Mouse (Mus musculus): Measurements from ENCODE around the gene Canx.
A peak's percentile ranks its signal among the peaks of the same experiment; 100 is the strongest.

Canx gene

DNA sequence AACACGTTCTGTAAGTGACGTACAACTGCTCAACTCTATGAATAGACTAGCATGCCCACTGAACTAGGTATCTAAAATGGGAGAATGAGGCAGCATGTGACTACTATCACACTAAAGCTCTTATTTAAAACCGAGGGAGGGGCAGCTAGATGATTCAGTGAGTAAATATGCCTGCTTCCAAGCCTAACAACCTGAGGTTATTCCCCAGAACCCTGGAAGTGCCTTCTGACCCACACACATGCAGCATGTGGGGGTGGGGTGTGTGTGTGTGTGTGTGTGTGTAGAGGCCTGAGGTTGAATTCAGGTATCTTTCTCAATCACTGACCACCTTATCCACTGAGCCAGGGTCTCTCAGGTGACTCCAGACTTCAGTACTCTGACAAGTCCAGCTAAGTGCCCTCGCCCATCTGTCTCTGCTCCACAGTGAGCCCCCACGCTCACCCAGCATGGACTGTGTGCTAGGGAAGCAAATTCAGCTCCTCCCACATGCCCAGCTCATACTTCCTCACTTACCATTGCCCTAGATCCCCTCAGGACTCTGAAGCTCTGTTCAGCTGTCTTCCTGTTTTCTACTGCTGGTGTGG, 49.8 kb downstream of the Canx start:
- DNase-seq (ENCODE audit: low spot score in 2 of 2) = peak in 1 of 2 experiments; percentile 33

DNA sequence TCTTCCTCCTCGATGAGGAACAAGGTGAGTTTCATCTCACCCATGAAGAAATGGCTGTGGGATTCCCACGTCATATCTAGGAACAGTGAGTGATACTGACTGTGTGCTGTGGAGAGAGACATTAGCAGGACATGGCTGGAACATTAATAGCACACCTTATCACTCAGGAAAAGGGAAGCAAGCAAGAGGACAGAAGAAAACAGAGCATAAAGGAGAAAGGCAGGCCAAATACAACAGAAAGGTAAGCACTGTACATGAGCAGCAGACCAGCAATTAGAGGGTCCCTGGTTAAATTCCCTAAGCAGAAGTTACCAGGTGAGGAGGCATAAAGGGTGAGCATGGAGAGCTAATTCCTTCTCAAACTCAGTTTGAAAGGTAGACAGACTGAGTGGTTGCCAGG, 50.4 kb downstream of the Canx start:
- no peak for DNase-seq (ENCODE audit: low spot score in 2 of 2)

GRCm38 (mm10) chr11:50272819-50273218, 52.7 kb downstream of the Canx start:
- no peak for DNase-seq (ENCODE audit: low spot score in 2 of 2)

- DNase-seq (ENCODE audit: low spot score in 2 of 2) = no peak
Measured at GRCm38 (mm10) chr11:50269885-50270284, 55.6 kb downstream of the Canx start.

DNA sequence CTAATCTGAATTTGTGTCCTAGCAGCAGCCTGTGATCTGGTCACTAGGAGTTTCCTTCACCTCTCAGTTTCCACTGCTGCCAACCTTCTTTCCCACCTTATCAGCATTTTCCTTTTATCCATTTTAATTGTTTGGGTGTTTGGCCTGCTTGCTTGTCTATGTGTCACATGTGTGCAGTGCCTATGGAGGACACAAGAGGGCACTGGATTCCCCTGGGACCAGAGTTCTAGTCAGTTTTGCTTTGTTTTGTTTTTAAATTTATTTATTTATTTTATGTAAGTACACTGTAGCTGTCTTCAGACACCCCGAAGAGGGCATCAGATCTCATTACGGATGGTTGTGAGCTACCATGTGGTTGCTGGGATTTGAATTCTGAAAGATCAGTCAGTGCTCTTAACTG, 56.3 kb downstream of the Canx start:
- DNase-seq (ENCODE audit: low spot score in 2 of 2) = no peak

- no peak for DNase-seq (ENCODE audit: low spot score in 2 of 2)
Measured at GRCm38 (mm10) chr11:50266997-50267396, 58.5 kb downstream of the Canx start.

DNA sequence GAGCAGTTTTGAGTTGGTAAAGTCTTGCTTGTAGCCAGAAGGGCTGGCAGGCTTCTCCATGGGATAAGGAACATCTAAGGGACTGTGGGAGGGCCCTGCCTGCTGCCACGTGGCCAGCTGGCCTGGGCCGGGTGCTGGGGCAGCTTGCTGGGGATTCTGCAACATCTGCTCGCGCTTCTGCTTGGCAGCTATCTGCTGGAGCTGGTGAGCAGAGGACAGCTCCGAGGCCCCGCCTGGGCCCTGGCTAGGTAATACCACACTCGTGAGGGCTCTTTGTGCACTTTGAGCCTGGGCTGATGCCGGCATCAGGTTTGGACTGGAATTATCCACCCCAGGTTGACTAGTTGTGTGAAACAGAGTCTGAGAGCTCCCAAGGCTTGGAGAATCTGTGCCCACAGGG, 59.5 kb downstream of the Canx start:
- no peak for DNase-seq (ENCODE audit: low spot score in 2 of 2)

DNA sequence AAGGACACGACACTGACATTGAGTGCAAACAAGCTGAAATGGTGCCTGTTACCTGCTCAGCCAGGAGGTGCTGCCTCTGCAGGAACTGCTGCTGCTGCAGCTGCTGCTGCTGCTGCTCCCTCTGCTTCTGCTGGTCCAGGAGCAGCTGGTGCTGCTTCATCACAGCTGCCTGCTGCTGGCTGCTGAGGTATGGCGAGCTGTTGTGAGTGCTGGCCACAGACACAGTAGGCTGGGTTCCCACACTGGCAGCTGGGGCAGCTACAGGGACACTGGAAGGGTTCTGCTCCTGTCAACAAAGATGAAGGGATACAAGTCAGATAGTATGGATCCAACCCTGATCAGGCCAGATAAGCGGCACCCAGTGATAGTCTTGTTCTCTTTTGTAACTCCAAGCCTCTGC, 62.3 kb downstream of the Canx start:
- no peak for DNase-seq (ENCODE audit: low spot score in 2 of 2)

DNA sequence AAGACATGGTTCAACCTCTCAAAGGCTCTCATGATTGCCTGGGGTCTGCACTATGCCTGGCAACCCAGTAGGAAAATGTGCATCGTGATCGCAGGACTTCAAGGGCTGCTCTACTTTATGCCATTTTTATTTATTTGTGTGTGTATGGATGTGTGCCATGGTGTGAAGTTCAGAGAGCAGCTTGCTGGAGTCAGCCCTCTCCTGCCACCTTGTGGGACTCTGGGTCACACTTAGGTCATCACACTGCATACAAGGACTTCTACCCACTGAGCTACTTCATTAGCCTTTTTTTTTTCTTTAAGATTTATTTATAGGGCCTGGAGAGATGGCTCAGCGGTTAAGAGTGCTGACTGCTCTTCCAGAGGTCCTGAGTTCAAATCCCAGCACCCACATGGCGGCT, 63.5 kb downstream of the Canx start:
- DNase-seq (ENCODE audit: low spot score in 2 of 2) = no peak

GRCm38 (mm10) chr11:50258310-50258709, 67.2 kb downstream of the Canx start:
- peak; percentile 68 to 73 for DNase-seq (ENCODE audit: low spot score in 2 of 2)

GRCm38 (mm10) chr11:50256615-50257014, 68.9 kb downstream of the Canx start:
- peak in 1 of 2 experiments; percentile 39 for DNase-seq (ENCODE audit: low spot score in 2 of 2)

GRCm38 (mm10) chr11:50254010-50254580, 71.4 kb downstream of the Canx start:
- peak; percentile 85 to 89 for DNase-seq (ENCODE audit: low spot score in 2 of 2)

DNA sequence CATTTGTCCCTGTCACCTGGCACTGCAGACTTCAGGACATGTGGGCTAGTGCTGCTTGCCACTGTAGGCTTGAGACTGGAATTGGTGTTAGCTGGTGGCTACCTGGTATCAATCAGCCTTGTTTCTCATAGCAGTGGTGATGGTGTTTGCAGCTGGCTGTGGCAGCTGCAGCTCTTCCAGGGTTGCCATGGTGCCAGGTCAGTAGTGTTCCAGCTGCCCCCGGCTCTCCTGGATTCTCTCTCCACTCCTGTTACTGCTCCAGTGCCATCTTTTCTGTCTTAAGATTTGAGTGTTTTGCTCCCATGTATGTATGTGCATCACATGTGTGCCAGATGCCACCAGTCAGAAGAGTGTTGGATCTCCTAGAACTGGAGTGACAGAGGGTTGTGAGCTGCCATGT, 72.1 kb downstream of the Canx start:
- DNase-seq (ENCODE audit: low spot score in 2 of 2) = no peak

DNA sequence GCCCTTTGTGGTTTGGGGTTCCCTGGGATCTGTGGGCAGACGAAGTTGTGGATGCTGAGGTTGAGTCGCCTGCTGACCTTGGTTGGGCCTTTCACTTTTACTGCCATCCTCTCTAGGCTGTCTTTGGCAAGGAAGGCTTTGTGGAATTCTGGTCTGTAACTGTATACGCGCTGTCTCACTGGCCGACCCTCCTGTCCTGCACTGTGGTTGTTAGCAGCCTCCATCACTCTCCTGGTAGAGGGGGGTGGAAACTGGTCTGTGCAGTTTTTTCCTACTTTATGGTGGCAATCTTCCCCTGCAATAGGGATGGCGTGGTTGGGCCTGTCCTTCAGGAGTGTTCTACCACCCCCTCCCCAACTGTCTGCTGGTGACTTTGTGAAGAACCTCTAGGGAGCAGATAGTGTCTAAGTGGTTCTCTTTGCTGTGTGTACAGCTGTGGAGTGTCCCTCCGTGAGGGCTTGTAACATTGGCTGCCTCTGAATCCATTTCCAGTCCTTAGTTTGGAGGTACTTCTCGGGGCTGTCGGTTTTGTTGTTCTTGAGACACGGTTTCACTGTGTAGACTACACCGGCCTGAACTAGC, 72.7 kb downstream of the Canx start:
- DNase-seq (ENCODE audit: low spot score in 2 of 2) = no peak

- DNase-seq (ENCODE audit: low spot score in 2 of 2) = no peak
Measured at GRCm38 (mm10) chr11:50252166-50252565, 73.3 kb downstream of the Canx start.

GRCm38 (mm10) chr11:50248473-50249171, 76.9 kb downstream of the Canx start:
- DNase-seq (ENCODE audit: low spot score in 2 of 2) = no peak

GRCm38 (mm10) chr11:50245269-50245668, 80.2 kb downstream of the Canx start:
- DNase-seq (ENCODE audit: low spot score in 2 of 2) = no peak
